Mouse (Mus musculus): ENCODE data around the gene Ewsr1. TPM values are rescaled to one million over a fixed set of nuclear protein-coding genes. Genes with fewer than 3 reads are reported as not detected.

The Ewsr1 gene
- polyA plus RNA-seq, 1 experiment from 2014 or later = 520 TPM

GRCm38 (mm10) chr11:5041144-5041780, 57.8 kb downstream of the Ewsr1 start:
- no peaks in the 10 kb centered on the region for H3K9me3 ChIP-seq (ENCODE audit: control insufficient read depth, low read length)
- ATAC-seq = no peak
- H3K4me2 ChIP-seq (ENCODE audit: low read length) = no peak overlapping the region
- H3K4me1 ChIP-seq (ENCODE audit: control insufficient read depth, insufficient read depth, low read depth, low read length) = no peaks in the 10 kb centered on the region
- no peak overlapping the region for H3K9ac ChIP-seq (ENCODE audit: low read depth, low read length)
- peaks cover 15% of the 10 kb centered on the region for H3K36me3 ChIP-seq (ENCODE audit: control insufficient read depth, insufficient read depth, low read length)
- WGBS = 83% methylated on average over 18 of the region's 18 CpGs
- H3K4me3 ChIP-seq (ENCODE audit: low read length) = no peak overlapping the region
- H3K27ac ChIP-seq (ENCODE audit: low read depth, low read length) = no peak overlapping the region
- no peaks in the 10 kb centered on the region for H3K27me3 ChIP-seq (replicated peaks; ENCODE audit: control insufficient read depth, insufficient read depth, low read length)

GRCm38 (mm10) chr11:5040585-5040984, 58.5 kb downstream of the Ewsr1 start:
- Histone ChIP-seq H3K9me3 (ENCODE audit: control insufficient read depth, low read length) (no peaks in the 10 kb centered on the region), H3K36me3 (ENCODE audit: control insufficient read depth, insufficient read depth, low read length) (peaks cover 17% of the 10 kb centered on the region), H3K4me3 (ENCODE audit: low read length) (no peak overlapping the region), H3K4me2 (ENCODE audit: low read length) (no peak overlapping the region), H3K9ac (ENCODE audit: low read depth, low read length) (no peak overlapping the region), H3K4me1 (ENCODE audit: control insufficient read depth, insufficient read depth, low read depth, low read length) (no peaks in the 10 kb centered on the region), H3K27me3 (replicated peaks; ENCODE audit: control insufficient read depth, insufficient read depth, low read length) (no peaks in the 10 kb centered on the region), H3K27ac (ENCODE audit: low read depth, low read length) (no peak overlapping the region)
- ATAC-seq = 0 out of 2 replicates have a peak, but pooled peaks have one; percentile 25
- WGBS = 93% methylated on average over 5 of the region's 5 CpGs

GRCm38 (mm10) chr11:5037146-5037854, 61.8 kb downstream of the Ewsr1 start:
- no peaks in the 10 kb centered on the region for H3K9me3 ChIP-seq (ENCODE audit: control insufficient read depth, low read length)
- H3K4me3 ChIP-seq (ENCODE audit: low read length) = no peak overlapping the region
- no peak overlapping the region for H3K9ac ChIP-seq (ENCODE audit: low read depth, low read length)
- H3K27me3 ChIP-seq (replicated peaks; ENCODE audit: control insufficient read depth, insufficient read depth, low read length) = no peaks in the 10 kb centered on the region
- no peak for ATAC-seq
- no peak overlapping the region for H3K27ac ChIP-seq (ENCODE audit: low read depth, low read length)
- H3K4me2 ChIP-seq (ENCODE audit: low read length) = no peak overlapping the region
- WGBS = 82% methylated on average over 8 of the region's 8 CpGs
- no peaks in the 10 kb centered on the region for H3K4me1 ChIP-seq (ENCODE audit: control insufficient read depth, insufficient read depth, low read depth, low read length)
- peaks cover 33% of the 10 kb centered on the region for H3K36me3 ChIP-seq (ENCODE audit: control insufficient read depth, insufficient read depth, low read length)

- no peaks in the 10 kb centered on the region for H3K27me3 ChIP-seq (replicated peaks; ENCODE audit: control insufficient read depth, insufficient read depth, low read length)
- H3K4me3 ChIP-seq (ENCODE audit: low read length) = no peak overlapping the region
- H3K4me2 ChIP-seq (ENCODE audit: low read length) = no peak overlapping the region
- no peaks in the 10 kb centered on the region for H3K9me3 ChIP-seq (ENCODE audit: control insufficient read depth, low read length)
- no peaks in the 10 kb centered on the region for H3K4me1 ChIP-seq (ENCODE audit: control insufficient read depth, insufficient read depth, low read depth, low read length)
- H3K36me3 ChIP-seq (ENCODE audit: control insufficient read depth, insufficient read depth, low read length) = peaks cover 36% of the 10 kb centered on the region
- 77% methylated on average over 4 of the region's 4 CpGs for WGBS
- peak; percentile 24; the same call in 1 of the 2 replicates for ATAC-seq
- no peak overlapping the region for H3K27ac ChIP-seq (ENCODE audit: low read depth, low read length)
- H3K9ac ChIP-seq (ENCODE audit: low read depth, low read length) = no peak overlapping the region
Measured at GRCm38 (mm10) chr11:5035421-5035820, 63.6 kb downstream of the Ewsr1 start.

GRCm38 (mm10) chr11:5033136-5033535, 65.9 kb downstream of the Ewsr1 start:
- WGBS = 81% methylated on average over 3 of the region's 3 CpGs
- no peaks in the 10 kb centered on the region for H3K27me3 ChIP-seq (replicated peaks; ENCODE audit: control insufficient read depth, insufficient read depth, low read length)
- H3K9ac ChIP-seq (ENCODE audit: low read depth, low read length) = no peak overlapping the region
- H3K9me3 ChIP-seq (ENCODE audit: control insufficient read depth, low read length) = no peaks in the 10 kb centered on the region
- ATAC-seq = peak; percentile 40; the same call in 1 of the 2 replicates
- no peak overlapping the region for H3K4me2 ChIP-seq (ENCODE audit: low read length)
- H3K36me3 ChIP-seq (ENCODE audit: control insufficient read depth, insufficient read depth, low read length) = peaks cover 42% of the 10 kb centered on the region
- no peak overlapping the region for H3K4me3 ChIP-seq (ENCODE audit: low read length)
- H3K27ac ChIP-seq (ENCODE audit: low read depth, low read length) = no peak overlapping the region
- no peaks in the 10 kb centered on the region for H3K4me1 ChIP-seq (ENCODE audit: control insufficient read depth, insufficient read depth, low read depth, low read length)

- H3K27ac ChIP-seq (ENCODE audit: low read depth, low read length) = no peak overlapping the region
- no peak overlapping the region for H3K9ac ChIP-seq (ENCODE audit: low read depth, low read length)
- H3K36me3 ChIP-seq (ENCODE audit: control insufficient read depth, insufficient read depth, low read length) = peaks cover 46% of the 10 kb centered on the region
- H3K9me3 ChIP-seq (ENCODE audit: control insufficient read depth, low read length) = no peaks in the 10 kb centered on the region
- H3K4me1 ChIP-seq (ENCODE audit: control insufficient read depth, insufficient read depth, low read depth, low read length) = no peaks in the 10 kb centered on the region
- 96% methylated on average over 10 of the region's 10 CpGs for WGBS
- ATAC-seq = no peak
- H3K27me3 ChIP-seq (replicated peaks; ENCODE audit: control insufficient read depth, insufficient read depth, low read length) = no peaks in the 10 kb centered on the region
- no peak overlapping the region for H3K4me3 ChIP-seq (ENCODE audit: low read length)
- no peak overlapping the region for H3K4me2 ChIP-seq (ENCODE audit: low read length)
Measured at GRCm38 (mm10) chr11:5032706-5033105, 66.4 kb downstream of the Ewsr1 start.

GRCm38 (mm10) chr11:5028228-5028627, 70.8 kb downstream of the Ewsr1 start:
- no peak for ATAC-seq

GRCm38 (mm10) chr11:5025108-5025507, 74.0 kb downstream of the Ewsr1 start:
- Histone ChIP-seq H3K27ac (ENCODE audit: low read depth, low read length) (no peak overlapping the region), H3K4me3 (ENCODE audit: low read length) (no peak overlapping the region), H3K36me3 (ENCODE audit: control insufficient read depth, insufficient read depth, low read length) (peaks cover 42% of the 10 kb centered on the region), H3K27me3 (replicated peaks; ENCODE audit: control insufficient read depth, insufficient read depth, low read length) (no peaks in the 10 kb centered on the region), H3K4me2 (ENCODE audit: low read length) (no peak overlapping the region), H3K4me1 (ENCODE audit: control insufficient read depth, insufficient read depth, low read depth, low read length) (no peaks in the 10 kb centered on the region), H3K9ac (ENCODE audit: low read depth, low read length) (no peak overlapping the region), H3K9me3 (ENCODE audit: control insufficient read depth, low read length) (no peaks in the 10 kb centered on the region)
- ATAC-seq = no peak
- 100% methylated on average over 1 of the region's 1 CpGs for WGBS

More at GRCm38 (mm10) chr11:5028228-5028627, 70.8 kb downstream of the Ewsr1 start:
- no peak overlapping the region for H3K27ac ChIP-seq (ENCODE audit: low read depth, low read length)
- H3K9ac ChIP-seq (ENCODE audit: low read depth, low read length) = no peak overlapping the region
- H3K4me3 ChIP-seq (ENCODE audit: low read length) = no peak overlapping the region
- H3K36me3 ChIP-seq (ENCODE audit: control insufficient read depth, insufficient read depth, low read length) = peaks cover 58% of the 10 kb centered on the region
- H3K4me1 ChIP-seq (ENCODE audit: control insufficient read depth, insufficient read depth, low read depth, low read length) = no peaks in the 10 kb centered on the region
- no peak overlapping the region for H3K4me2 ChIP-seq (ENCODE audit: low read length)
- H3K27me3 ChIP-seq (replicated peaks; ENCODE audit: control insufficient read depth, insufficient read depth, low read length) = no peaks in the 10 kb centered on the region
- H3K9me3 ChIP-seq (ENCODE audit: control insufficient read depth, low read length) = no peaks in the 10 kb centered on the region
- WGBS = 86% methylated on average over 7 of the region's 7 CpGs

All from hindbrain, embryonic 16.5 days (tissue).